Comparison of ENCODE assay signal across 8 mouse cellular contexts in the genomic region with DNA sequence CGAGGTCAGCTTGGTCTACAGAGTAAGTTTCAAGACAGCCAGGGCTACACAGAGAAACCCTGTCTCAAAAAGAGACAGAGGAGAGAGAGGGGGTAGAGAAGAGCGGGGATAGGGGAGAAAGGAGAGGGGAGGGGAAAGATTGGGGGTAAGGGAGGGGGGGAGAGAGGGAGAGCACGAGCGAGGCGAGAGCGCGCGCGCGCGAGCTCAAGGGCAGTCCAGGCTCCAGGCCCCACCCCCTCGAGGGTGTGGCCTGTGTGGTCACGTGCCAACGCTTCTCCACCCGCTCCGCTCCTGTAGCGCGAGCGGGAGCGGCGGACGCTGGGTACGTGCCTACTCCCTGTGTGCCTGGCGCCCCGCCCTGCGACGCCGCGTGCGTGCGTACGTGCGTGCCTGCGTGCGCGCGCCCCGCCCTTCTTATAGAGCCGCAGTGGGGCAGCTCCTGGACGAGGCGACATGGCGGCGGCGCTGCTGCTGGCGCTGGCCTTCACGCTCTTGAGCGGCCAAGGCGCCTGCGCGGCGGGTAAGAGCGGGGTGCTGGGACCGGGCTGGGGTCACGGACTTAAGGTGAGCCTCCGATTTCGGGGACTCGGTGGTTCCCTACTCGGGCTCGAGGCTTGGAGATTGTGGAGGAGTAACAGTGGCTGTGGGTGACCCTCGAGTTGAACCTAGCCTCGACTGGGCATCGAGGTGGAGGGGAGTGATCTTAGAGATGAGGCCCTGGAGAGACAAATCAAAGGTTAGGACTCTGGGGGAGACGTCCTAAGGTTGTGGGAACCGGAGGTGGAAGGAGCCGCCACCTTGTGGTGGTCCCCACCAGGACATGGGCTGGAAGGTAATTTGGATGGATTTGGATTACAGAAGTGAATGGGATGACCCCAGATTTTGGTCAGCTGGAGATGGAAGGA. TPM values are rescaled to one million over a fixed set of nuclear protein-coding genes. Genes with fewer than 3 reads are reported as not detected.
DNase-seq lines count a peak whose midpoint lies in the region; ATAC-seq lines count a peak whose summit lies in the region.

Gene Bsg, plus strand, starts transcription at position 427 of the 905 bp plus-strand sequence.

- peak; percentile 96 for ATAC-seq in heart, embryonic 14.5 days (ENCODE audit: insufficient number of reproducible peaks, insufficient read depth, low FRiP score, low read depth)
- ATAC-seq in liver, embryonic 13.5 days (ENCODE audit: low read depth) = peak; percentile 89
- ATAC-seq in stomach, embryonic 16.5 days (ENCODE audit: insufficient read depth, low FRiP score) = peak; percentile 95

- H3K4me1 ChIP-seq in brown adipose tissue, adult 24 weeks (ENCODE audit: control insufficient read depth, insufficient read depth, insufficient read length, low read length) = peaks cover 30% of the 10 kb centered on the region
- H3K4me1 ChIP-seq in heart, embryonic 14.5 days (ENCODE audit: control insufficient read depth in 2 of 2, insufficient read depth in 2 of 2, low read length in 2 of 2) = peaks cover 43 to 60% of the 10 kb centered on the region in 2 experiments
- H3K4me1 ChIP-seq in liver, embryonic 13.5 days (replicated peaks) = peaks cover 65% of the 10 kb centered on the region
- peaks cover 35% of the 10 kb centered on the region for H3K4me1 ChIP-seq in stomach, embryonic 16.5 days (ENCODE audit: control insufficient read depth, insufficient read depth, low read length)

- peaks cover 33% of the 10 kb centered on the region for H3K36me3 ChIP-seq in heart, embryonic 14.5 days (ENCODE audit: control insufficient read depth, insufficient read depth, low read length)
- H3K36me3 ChIP-seq in liver, embryonic 13.5 days = peaks cover 33% of the 10 kb centered on the region
- H3K36me3 ChIP-seq in stomach, embryonic 16.5 days (ENCODE audit: control insufficient read depth, insufficient read depth, low read length) = peaks cover 9% of the 10 kb centered on the region

- no peaks in the 10 kb centered on the region for H3K27me3 ChIP-seq in heart, embryonic 14.5 days (ENCODE audit: control insufficient read depth, insufficient read depth, low read length)
- H3K27me3 ChIP-seq in liver, embryonic 13.5 days = no peaks in the 10 kb centered on the region
- H3K27me3 ChIP-seq in stomach, embryonic 16.5 days (ENCODE audit: control insufficient read depth, insufficient read depth, low read length) = no peaks in the 10 kb centered on the region

- DNase-seq in CD4-positive, CD25-positive, alpha-beta regulatory T cell, adult 2 months (ENCODE audit: low read depth, low spot score) = peak; percentile 100
- peak; percentile 96 for DNase-seq in fibroblast of lung, adult 2 months (ENCODE audit: low read depth)
- peak; percentile 100 for DNase-seq in kidney, postnatal 14 days
- DNase-seq in liver, embryonic 13.5 days = peak; percentile 99
- peak; percentile 98 for DNase-seq in neural tube, embryonic 10.5 days (ENCODE audit: extremely low spot score, low spot score)

- H3K9me3 ChIP-seq in heart, embryonic 14.5 days (ENCODE audit: control insufficient read depth, low read length) = no peaks in the 10 kb centered on the region
- no peaks in the 10 kb centered on the region for H3K9me3 ChIP-seq in liver, embryonic 13.5 days (replicated peaks)
- H3K9me3 ChIP-seq in stomach, embryonic 16.5 days (replicated peaks; ENCODE audit: control insufficient read depth, low read length) = no peaks in the 10 kb centered on the region

- H3K27ac ChIP-seq in brown adipose tissue, adult 24 weeks (replicated peaks; ENCODE audit: low read depth, low read length) = peak within 1 kb of the TSS; percentile 89
- peak within 1 kb of the TSS; percentile 81 to 91 for H3K27ac ChIP-seq in heart, embryonic 14.5 days (replicated peaks in 1 of 2; ENCODE audit: control insufficient read depth in 1 of 2, insufficient read depth in 1 of 2, low read depth in 2 of 2, low read length in 2 of 2)
- H3K27ac ChIP-seq in liver, embryonic 13.5 days = peak within 1 kb of the TSS; percentile 98
- peak within 1 kb of the TSS; percentile 90 for H3K27ac ChIP-seq in stomach, embryonic 16.5 days (ENCODE audit: low read length)

- H3K4me3 ChIP-seq in brown adipose tissue, adult 24 weeks (ENCODE audit: insufficient read depth, low read depth, low read length) = peak within 1 kb of the TSS; percentile 97
- peak within 1 kb of the TSS; percentile 77 to 89 for H3K4me3 ChIP-seq in heart, embryonic 14.5 days (ENCODE audit: control insufficient read depth in 1 of 2, insufficient read depth in 1 of 2, low read depth in 1 of 2, low read length in 2 of 2)
- peak within 1 kb of the TSS; percentile 78 for H3K4me3 ChIP-seq in liver, embryonic 13.5 days (replicated peaks)
- peak within 1 kb of the TSS; percentile 89 for H3K4me3 ChIP-seq in stomach, embryonic 16.5 days (replicated peaks; ENCODE audit: low read length)

- WGBS in heart, embryonic 14.5 days = under 1% methylated on average over 64 of the region's 65 CpGs
- under 1% methylated on average over 65 of the region's 65 CpGs for WGBS in liver, embryonic 13.5 days (ENCODE audit: insufficient replicate concordance)
- under 1% methylated on average over 65 of the region's 65 CpGs for WGBS in stomach, embryonic 16.5 days

- H3K4me2 ChIP-seq in heart, embryonic 14.5 days (ENCODE audit: low read length) = peak within 1 kb of the TSS; percentile 93
- H3K4me2 ChIP-seq in liver, embryonic 13.5 days = peak within 1 kb of the TSS; percentile 99
- H3K4me2 ChIP-seq in stomach, embryonic 16.5 days (ENCODE audit: low read depth, low read length) = peak within 1 kb of the TSS; percentile 91

- peak within 1 kb of the TSS; percentile 96 for H3K9ac ChIP-seq in heart, embryonic 14.5 days (ENCODE audit: low read length)
- H3K9ac ChIP-seq in liver, embryonic 13.5 days = peak within 1 kb of the TSS; percentile 98
- peak within 1 kb of the TSS; percentile 98 for H3K9ac ChIP-seq in stomach, embryonic 16.5 days (ENCODE audit: low read length)

RNA-seq across cellular contexts. Expression of gene Bsg, which starts in this region (rescaled TPM):
- 495 and 669 TPM in 2 replicates for polyA plus RNA-seq in brown adipose tissue, adult 24 weeks (2012; ENCODE audit: insufficient read depth, insufficient read length, missing spikeins)
- polyA plus RNA-seq in heart, embryonic 14.5 days (2014; fragmentation: Nextera tagmentation; extraction: Ambion mirVana) = 989 and 1,200 TPM in 2 replicates
- 903 and 946 TPM in 2 replicates for polyA plus RNA-seq in liver, embryonic 13.5 days (2015; fragmentation: Nextera tagmentation; extraction: Ambion mirVana)
- 983 and 1,041 TPM in 2 replicates for polyA plus RNA-seq in stomach, embryonic 16.5 days (2015; fragmentation: Nextera tagmentation; extraction: Ambion mirVana)

Comparison
In these comparisons a context has a peak if more than half of its experiments do, and no peak if none do; other contexts are left out.
1. Peak in every context shown above with its lines: DNase-seq, ATAC-seq, H3K4me3 ChIP-seq and H3K27ac ChIP-seq.